Mouse (Mus musculus): ENCODE measurements at regions not wholly inside any gene's neighbourhood (a gene's known extent, or its start where the extent isn't known, plus 50 kb on each side); places are given as distances from the start of the nearest gene placed in this dataset.

DNA sequence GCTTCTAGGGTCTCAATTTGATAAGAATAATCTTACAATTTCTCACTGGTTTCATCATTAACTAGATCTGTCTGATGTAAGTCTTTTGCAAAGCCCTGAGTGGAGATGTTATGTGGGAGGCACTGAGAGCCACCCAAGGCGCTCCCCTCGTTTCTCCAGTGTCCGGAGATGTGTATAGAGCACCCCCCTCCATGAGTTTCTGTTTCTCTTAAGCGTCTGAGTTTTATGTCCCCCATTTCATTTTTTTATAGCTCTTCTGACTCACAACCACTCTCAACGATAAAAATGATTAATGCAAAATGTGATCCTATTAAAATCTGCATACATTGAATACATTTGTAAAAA is 179.5 kb upstream of the Pkdcc start:
- TF ChIP-seq CTCF (IDR thresholded peaks at IDR 0.05; ENCODE audit: low read depth, low read length): no peak
- no peak for TF ChIP-seq GATA2 (IDR thresholded peaks at IDR 0.05; ENCODE audit: borderline replicate concordance, low read depth, low read length)
- TF ChIP-seq TAL1 (conservative IDR thresholded peaks at IDR 0.05; ENCODE audit: low read depth, low read length): no peak
- TF ChIP-seq POLR2AphosphoS5 (IDR thresholded peaks at IDR 0.05; ENCODE audit: insufficient replicate concordance, low read depth, low read length): no peak
- no peak for TF ChIP-seq GATA1 (IDR thresholded peaks at IDR 0.05; ENCODE audit: borderline replicate concordance, low read length)
